Comparison of ENCODE assay signal across 12 mouse cellular contexts in the genomic region with DNA sequence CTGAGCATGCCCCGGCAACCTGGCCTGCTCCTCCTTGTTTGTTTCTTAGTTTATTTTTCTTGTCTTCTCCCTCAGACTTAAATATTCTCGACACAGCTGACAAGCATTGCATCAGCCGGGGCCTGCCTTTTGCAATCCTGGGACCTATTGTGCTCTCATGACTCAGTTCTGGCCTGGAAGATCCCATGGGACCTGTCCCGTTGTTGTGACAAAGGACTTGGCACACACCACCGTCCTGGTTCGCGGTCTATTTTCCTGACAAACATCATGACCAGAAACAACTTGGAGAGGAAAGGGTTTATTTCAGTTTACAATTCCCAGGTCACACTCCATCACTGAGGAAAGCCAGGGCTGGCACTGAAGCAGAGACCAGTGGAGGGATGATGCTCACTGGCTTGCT. TPM values are rescaled to one million over a fixed set of nuclear protein-coding genes. Genes with fewer than 3 reads are reported as not detected.
A peak's percentile ranks its signal among the peaks of the same experiment; 100 is the strongest.
DNase-seq lines count a peak whose midpoint lies in the region; ATAC-seq and TF ChIP-seq lines count a peak whose summit lies in the region.
"Had no signal": no experiment of that assay in that cellular context is flagged by ENCODE, and none has a peak within 500 bp of the region (broad histone marks: within the 10 kb centered on the region; RNA-seq: fewer than 3 reads in every experiment).

No protein-coding gene starts in this region.

- no peak overlapping the region for H3K4me2 ChIP-seq in stomach, postnatal 0 days (replicated peaks; ENCODE audit: low read depth)
- H3K4me2 ChIP-seq in liver, embryonic 11.5 days: no peak overlapping the region
- H3K4me2 ChIP-seq in midbrain, embryonic 16.5 days (ENCODE audit: low read length): no peak overlapping the region
- H3K4me2 ChIP-seq: liver, embryonic 15.5 days had no signal

- TF ChIP-seq CTCF in stomach, postnatal 0 days (IDR thresholded peaks at IDR 0.05; ENCODE audit: low read depth): no peak

- intact Hi-C loops in heart, postnatal 10 days (cut with DNase I): no loop called here

- no peak overlapping the region for H3K27ac ChIP-seq in stomach, postnatal 0 days (replicated peaks)
- H3K27ac ChIP-seq in liver, embryonic 11.5 days (ENCODE audit: low read depth, low read length): no peak overlapping the region
- no peak overlapping the region for H3K27ac ChIP-seq in midbrain, embryonic 16.5 days (ENCODE audit: low read length)
- H3K27ac ChIP-seq: liver, embryonic 15.5 days had no signal

- no peak overlapping the region for H3K9ac ChIP-seq in stomach, postnatal 0 days (ENCODE audit: low read length)
- no peak overlapping the region for H3K9ac ChIP-seq in liver, embryonic 11.5 days (ENCODE audit: low read depth, low read length)
- H3K9ac ChIP-seq in midbrain, embryonic 16.5 days (ENCODE audit: low read depth, low read length): no peak overlapping the region
- H3K9ac ChIP-seq: liver, embryonic 15.5 days had no signal

- no peak for TF ChIP-seq EP300 in stomach, postnatal 0 days (optimal IDR thresholded peaks at IDR 0.05)

- WGBS in stomach, postnatal 0 days: 54% methylated on average over 7 of the region's 7 CpGs
- 81% methylated on average over 7 of the region's 7 CpGs for WGBS in liver, embryonic 11.5 days
- WGBS in midbrain, embryonic 16.5 days: 57% methylated on average over 7 of the region's 7 CpGs

- no peak overlapping the region for H3K4me3 ChIP-seq in stomach, postnatal 0 days (ENCODE audit: low read depth, low read length)
- no peak overlapping the region for H3K4me3 ChIP-seq in liver, embryonic 11.5 days (ENCODE audit: low read depth, low read length)
- H3K4me3 ChIP-seq in midbrain, embryonic 16.5 days (ENCODE audit: low read depth, low read length): no peak overlapping the region
- H3K4me3 ChIP-seq: liver, embryonic 15.5 days had no signal

- peak; percentile 37 for DNase-seq in kidney, adult 9 months
- no peak for DNase-seq in kidney, adult 18-20 months
- DNase-seq in adrenal gland, postnatal 25 days: peak; percentile 73
- peak; percentile 77 to 79 for DNase-seq in heart, postnatal 10 days
- DNase-seq in stomach, postnatal 0 days (ENCODE audit: low spot score): no peak
- no peak for DNase-seq in liver, embryonic 11.5 days (ENCODE audit: low spot score)
- DNase-seq in urinary bladder, postnatal 4 days (ENCODE audit: low spot score in 2 of 2): no peak
- DNase-seq: right cerebral cortex, postnatal 14 days; thymus, adult 2 months had no signal

- no peaks in the 10 kb centered on the region for H3K9me3 ChIP-seq in stomach, postnatal 0 days (ENCODE audit: control insufficient read depth, low read length)
- H3K9me3 ChIP-seq in liver, embryonic 11.5 days (ENCODE audit: control insufficient read depth, low read length): no peaks in the 10 kb centered on the region
- no peaks in the 10 kb centered on the region for H3K9me3 ChIP-seq in midbrain, embryonic 16.5 days (replicated peaks; ENCODE audit: control insufficient read depth, low read length, poor library complexity, severe bottlenecking)
- H3K9me3 ChIP-seq: liver, embryonic 15.5 days had no signal

- ATAC-seq in stomach, postnatal 0 days (ENCODE audit: low FRiP score, low TSS enrichment): 0 out of 2 replicates have a peak, but pooled peaks have one; percentile 18
- ATAC-seq in liver, embryonic 11.5 days (replicated peaks; ENCODE audit: low FRiP score): no peak
- ATAC-seq in midbrain, embryonic 16.5 days: no peak

- H3K27me3 ChIP-seq in stomach, postnatal 0 days (ENCODE audit: control insufficient read depth, insufficient read depth, low read length): no peaks in the 10 kb centered on the region
- H3K27me3 ChIP-seq in liver, embryonic 11.5 days (replicated peaks; ENCODE audit: control insufficient read depth, insufficient read depth, low read length): no peaks in the 10 kb centered on the region
- H3K27me3 ChIP-seq in midbrain, embryonic 16.5 days (ENCODE audit: control insufficient read depth, insufficient read depth, low read depth, low read length): no peaks in the 10 kb centered on the region
- H3K27me3 ChIP-seq: liver, embryonic 15.5 days had no signal

- no peaks in the 10 kb centered on the region for H3K4me1 ChIP-seq in stomach, postnatal 0 days (replicated peaks; ENCODE audit: control insufficient read depth, insufficient read depth)
- no peaks in the 10 kb centered on the region for H3K4me1 ChIP-seq in liver, embryonic 11.5 days (replicated peaks; ENCODE audit: control insufficient read depth, insufficient read depth, low read length)
- H3K4me1 ChIP-seq in midbrain, embryonic 16.5 days (ENCODE audit: control insufficient read depth, insufficient read depth, low read length): no peaks in the 10 kb centered on the region
- H3K4me1 ChIP-seq: liver, embryonic 15.5 days had no signal

- no peaks in the 10 kb centered on the region for H3K36me3 ChIP-seq in stomach, postnatal 0 days (ENCODE audit: control insufficient read depth, insufficient read depth, low read length)
- no peaks in the 10 kb centered on the region for H3K36me3 ChIP-seq in liver, embryonic 11.5 days (ENCODE audit: control insufficient read depth, insufficient read depth, low read length)
- no peaks in the 10 kb centered on the region for H3K36me3 ChIP-seq in midbrain, embryonic 16.5 days (ENCODE audit: control insufficient read depth, insufficient read depth, low read length)
- H3K36me3 ChIP-seq: liver, embryonic 15.5 days had no signal

RNA-seq across cellular contexts. Expression of a gene that starts 10.9 kb away (rescaled TPM):
- 44.5 and 44.6 TPM in 2 replicates for total RNA-seq in adrenal gland, postnatal 25 days (2021)
- total RNA-seq in heart, postnatal 10 days (2021): 10 to 100 TPM; 62.5 to 62.7 TPM
- 21.2 and 21.5 TPM in 2 replicates for polyA plus RNA-seq in stomach, postnatal 0 days (2015; fragmentation: Nextera tagmentation; extraction: Ambion mirVana)
- 43.4 and 47.4 TPM in 2 replicates for polyA plus RNA-seq in liver, embryonic 11.5 days (2014; fragmentation: Nextera tagmentation; extraction: Ambion mirVana)
- 20.0 and 20.7 TPM in 2 replicates for polyA plus RNA-seq in midbrain, embryonic 16.5 days (2015; fragmentation: Nextera tagmentation; extraction: Ambion mirVana)

RNA-seq across cellular contexts. Expression of a gene that starts 28.1 kb away (rescaled TPM):
- 0.30 and 0.33 TPM in 2 replicates for total RNA-seq in adrenal gland, postnatal 25 days (2021)
- total RNA-seq in heart, postnatal 10 days (2021): under 1 TPM; 0.10 TPM
- polyA plus RNA-seq in stomach, postnatal 0 days (2015; fragmentation: Nextera tagmentation; extraction: Ambion mirVana): 0.91 and 1.1 TPM in 2 replicates
- 1.1 and 1.5 TPM in 2 replicates for polyA plus RNA-seq in liver, embryonic 11.5 days (2014; fragmentation: Nextera tagmentation; extraction: Ambion mirVana)
- polyA plus RNA-seq in midbrain, embryonic 16.5 days (2015; fragmentation: Nextera tagmentation; extraction: Ambion mirVana): 1.1 and 1.6 TPM in 2 replicates

RNA-seq across cellular contexts. Expression of a gene that starts 28.2 kb away (rescaled TPM):
- total RNA-seq in adrenal gland, postnatal 25 days (2021): not detected in 2 replicates
- not detected for total RNA-seq in heart, postnatal 10 days (2021)
- polyA plus RNA-seq in stomach, postnatal 0 days (2015; fragmentation: Nextera tagmentation; extraction: Ambion mirVana): 0.11 TPM in 1 of 2 replicates, not detected in the other
- not detected in 2 replicates for polyA plus RNA-seq in liver, embryonic 11.5 days (2014; fragmentation: Nextera tagmentation; extraction: Ambion mirVana)
- polyA plus RNA-seq in midbrain, embryonic 16.5 days (2015; fragmentation: Nextera tagmentation; extraction: Ambion mirVana): not detected in 2 replicates
- polyA plus RNA-seq: intestine, embryonic 14.5 days; thymus, adult 2 months had no signal

RNA-seq across cellular contexts. Expression of a gene that starts 37.9 kb away (rescaled TPM):
- not detected in 2 replicates for total RNA-seq in adrenal gland, postnatal 25 days (2021)
- not detected for total RNA-seq in heart, postnatal 10 days (2021)
- not detected in 2 replicates for polyA plus RNA-seq in stomach, postnatal 0 days (2015; fragmentation: Nextera tagmentation; extraction: Ambion mirVana)
- polyA plus RNA-seq in liver, embryonic 11.5 days (2014; fragmentation: Nextera tagmentation; extraction: Ambion mirVana): not detected in 2 replicates
- polyA plus RNA-seq in midbrain, embryonic 16.5 days (2015; fragmentation: Nextera tagmentation; extraction: Ambion mirVana): not detected in 2 replicates
- polyA plus RNA-seq: intestine, embryonic 14.5 days; liver, embryonic 15.5 days; thymus, adult 2 months had no signal

RNA-seq across cellular contexts. Expression of a gene that starts 51.1 kb away (rescaled TPM):
- 3.4 and 4.6 TPM in 2 replicates for total RNA-seq in adrenal gland, postnatal 25 days (2021)
- total RNA-seq in heart, postnatal 10 days (2021): under 1 TPM; 0.55 to 0.69 TPM
- 1.3 and 1.7 TPM in 2 replicates for polyA plus RNA-seq in stomach, postnatal 0 days (2015; fragmentation: Nextera tagmentation; extraction: Ambion mirVana)
- polyA plus RNA-seq in liver, embryonic 11.5 days (2014; fragmentation: Nextera tagmentation; extraction: Ambion mirVana): 2.6 and 2.7 TPM in 2 replicates
- 3.0 and 4.5 TPM in 2 replicates for polyA plus RNA-seq in midbrain, embryonic 16.5 days (2015; fragmentation: Nextera tagmentation; extraction: Ambion mirVana)

Comparison
In these comparisons a context has a peak if more than half of its experiments do, and no peak if none do; other contexts are left out.
1. DNase-seq: peak in kidney, adult 9 months (single experiment), adrenal gland, postnatal 25 days (single experiment) and heart, postnatal 10 days (2 of 2); none in kidney, adult 18-20 months (single experiment), stomach, postnatal 0 days (single experiment), liver, embryonic 11.5 days (single experiment) and urinary bladder, postnatal 4 days (0 of 2).